Mouse (Mus musculus) brain, embryonic 14.5 days (tissue): ENCODE measurements at regions not wholly inside any gene's neighbourhood (a gene's known extent, or its start where the extent isn't known, plus 50 kb on each side); places are given as distances from the start of the nearest gene placed in this dataset.

Experiments used
- CTCF ChIP-seq: fragments of 200-500 bp; IDR thresholded peaks from 2 replicates; pipeline ENCODE4 v1.5.1; 2012; ENCODE audit warnings: inconsistent platforms, mild to moderate bottlenecking, moderate library complexity, borderline replicate concordance; ENCODE audit not compliant: insufficient read depth, insufficient read length; ENCODE audit errors: extremely low read depth
- POLR2A ChIP-seq: fragments of 200-500 bp; IDR thresholded peaks from 2 replicates; pipeline ENCODE4 v1.6.1; 2012; ENCODE audit warnings: mild to moderate bottlenecking, inconsistent platforms, borderline replicate concordance; ENCODE audit not compliant: poor library complexity, insufficient read depth, insufficient read length, severe bottlenecking; ENCODE audit errors: extremely low read depth

DNA sequence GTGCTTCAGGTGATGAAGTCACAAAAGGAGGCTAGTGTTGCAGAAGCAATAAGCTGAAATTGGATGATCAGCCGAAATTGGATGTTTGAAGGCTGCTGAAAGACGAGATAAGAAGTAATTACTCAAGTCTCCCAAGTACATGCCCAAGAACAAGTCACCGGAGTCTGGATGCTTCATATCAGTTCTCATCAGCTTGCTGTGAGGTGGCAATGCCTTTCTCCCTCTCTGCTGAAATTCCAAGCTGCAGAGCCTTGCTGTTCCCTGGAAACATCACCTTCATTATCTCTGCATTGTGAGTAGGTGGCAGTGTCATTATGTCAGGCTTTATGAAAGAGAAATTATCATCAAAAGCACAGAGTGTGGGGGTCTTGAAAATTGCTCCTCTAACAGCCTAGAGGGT, 215.3 kb downstream of the Htr1b start:
- no peak for TF ChIP-seq CTCF
- no peak for TF ChIP-seq POLR2A
